Mouse (Mus musculus) erythroblast, embryonic 14.5 days (primary cell): Measurements from ENCODE around the gene Tenm4. TPM values are rescaled to one million over a fixed set of nuclear protein-coding genes. Genes with fewer than 3 reads are reported as not detected.

Experiments used
- H3K27me3 ChIP-seq: 2 replicates; pipeline ENCODE4 v1.6.1; 2012; ENCODE audit warnings: inconsistent platforms; ENCODE audit not compliant: control insufficient read depth
- H3K36me3 ChIP-seq: 2 replicates; pipeline ENCODE4 v1.6.1; 2012; ENCODE audit warnings: mild to moderate bottlenecking, inconsistent platforms; ENCODE audit not compliant: control insufficient read depth
- H3K4me1 ChIP-seq: 2 replicates; pipeline ENCODE4 v1.6.1; 2012; ENCODE audit warnings: inconsistent platforms; ENCODE audit not compliant: control insufficient read depth
- H3K4me3 ChIP-seq: replicated peaks from 2 replicates; pipeline ENCODE3; 2012; ENCODE audit warnings: moderate library complexity, mild to moderate bottlenecking, inconsistent platforms
- H3K9me3 ChIP-seq: 2 replicates; pipeline ENCODE4 v1.6.1; 2012; ENCODE audit warnings: low read length, inconsistent platforms, mixed read lengths; ENCODE audit not compliant: control insufficient read depth
- GATA1 ChIP-seq: IDR thresholded peaks from 2 replicates; pipeline ENCODE4 v1.6.1; 2012; ENCODE audit warnings: low read length, inconsistent platforms, mixed read lengths
- TAL1 ChIP-seq: IDR thresholded peaks from 3 replicates; pipeline ENCODE4 v1.6.1; 2012; ENCODE audit warnings: low read length, inconsistent platforms, mixed read lengths
- polyA plus RNA-seq: library from polyadenylated mRNA; stranded (reverse); fragments of >175 nt; gene quantifications from 2 replicates; pipeline ENCODE4 v1.2.3, GENCODE M21; 2012

Tenm4 gene
- polyA plus RNA-seq, 1 experiment: not detected

DNA sequence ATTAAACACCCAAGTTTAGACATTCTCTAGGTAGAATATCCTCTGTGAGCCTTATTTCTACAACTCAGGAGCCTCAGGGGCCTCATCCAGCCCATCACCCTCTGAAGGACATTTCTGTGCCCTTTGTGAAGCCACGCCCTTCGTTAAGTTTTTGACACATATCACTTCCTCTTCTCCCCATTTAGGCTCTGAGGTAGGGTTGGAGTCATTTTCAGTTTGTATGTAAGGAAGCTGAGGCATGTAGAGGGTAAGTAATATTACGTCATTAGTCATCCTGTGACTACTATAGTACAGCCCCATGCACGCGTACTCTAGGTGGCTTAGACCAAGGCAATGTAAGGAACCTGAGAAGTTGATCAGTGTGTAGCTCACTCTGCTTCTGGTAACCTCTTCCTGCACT lies 124.9 kb downstream of the Tenm4 start:
- TF ChIP-seq GATA1 (no peak), TAL1 (no peak)
- no peaks in the 10 kb centered on the region for H3K36me3 ChIP-seq
- peaks cover 3% of the 10 kb centered on the region for H3K9me3 ChIP-seq
- no peak overlapping the region for H3K4me3 ChIP-seq
- H3K4me1 ChIP-seq: no peaks in the 10 kb centered on the region
- H3K27me3 ChIP-seq: no peaks in the 10 kb centered on the region

DNA sequence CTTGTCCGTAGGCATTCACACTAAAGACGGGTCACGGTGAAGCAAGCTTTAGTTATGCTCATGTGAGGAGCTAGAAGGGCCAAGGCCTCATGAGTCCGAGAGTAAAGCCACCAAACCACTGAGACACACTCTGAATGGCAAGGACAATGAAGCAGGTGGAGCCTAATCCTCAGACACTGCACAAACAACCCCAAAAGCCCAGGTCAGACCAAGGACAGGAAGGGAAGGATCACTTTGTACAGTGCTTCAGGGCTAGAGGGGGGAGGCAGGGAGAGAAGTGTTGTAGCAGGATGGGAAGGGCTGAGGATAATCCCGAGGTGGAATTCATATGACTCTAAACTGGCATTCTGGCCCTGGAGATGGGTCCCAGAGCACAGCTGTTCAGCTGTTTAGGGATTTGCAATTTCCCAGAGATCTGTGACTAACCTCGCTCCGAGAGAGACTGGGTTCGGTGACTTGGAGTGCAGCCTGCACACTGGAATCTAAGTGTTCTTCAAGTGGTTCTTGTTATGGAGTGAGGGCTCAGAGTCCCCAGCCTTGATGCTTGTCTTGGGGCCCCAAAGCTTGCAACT lies 129.9 kb downstream of the Tenm4 start:
- Histone ChIP-seq H3K4me3 (no peak overlapping the region), H3K9me3 (no peaks in the 10 kb centered on the region; the same call in 1 of the 2 replicates), H3K4me1 (no peaks in the 10 kb centered on the region), H3K36me3 (no peaks in the 10 kb centered on the region), H3K27me3 (no peaks in the 10 kb centered on the region)
- TF ChIP-seq TAL1 (no peak), GATA1 (no peak)

DNA sequence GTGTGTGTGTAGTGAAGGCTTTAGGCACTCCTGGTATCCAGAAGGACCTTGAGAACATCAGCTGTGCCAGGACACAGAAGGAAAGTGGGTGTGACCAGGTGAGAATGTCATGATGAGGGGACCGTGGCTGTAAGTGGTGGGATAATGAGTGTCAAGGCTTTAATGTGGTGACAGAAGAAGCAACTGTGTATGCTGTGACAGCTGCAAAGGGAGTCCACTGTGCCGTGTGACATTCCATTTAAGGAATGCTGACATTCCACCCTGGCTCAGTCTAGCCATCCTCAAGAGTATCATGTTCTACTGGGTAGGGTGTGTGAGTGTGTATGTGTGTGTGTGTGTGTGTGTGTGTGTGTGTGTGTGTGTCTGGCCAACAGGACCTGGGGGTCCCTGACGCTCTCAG lies 130.8 kb downstream of the Tenm4 start:
- TF ChIP-seq GATA1 (no peak), TAL1 (no peak)
- H3K9me3 ChIP-seq: no peaks in the 10 kb centered on the region; the same call in 1 of the 2 replicates
- no peak overlapping the region for H3K4me3 ChIP-seq

DNA sequence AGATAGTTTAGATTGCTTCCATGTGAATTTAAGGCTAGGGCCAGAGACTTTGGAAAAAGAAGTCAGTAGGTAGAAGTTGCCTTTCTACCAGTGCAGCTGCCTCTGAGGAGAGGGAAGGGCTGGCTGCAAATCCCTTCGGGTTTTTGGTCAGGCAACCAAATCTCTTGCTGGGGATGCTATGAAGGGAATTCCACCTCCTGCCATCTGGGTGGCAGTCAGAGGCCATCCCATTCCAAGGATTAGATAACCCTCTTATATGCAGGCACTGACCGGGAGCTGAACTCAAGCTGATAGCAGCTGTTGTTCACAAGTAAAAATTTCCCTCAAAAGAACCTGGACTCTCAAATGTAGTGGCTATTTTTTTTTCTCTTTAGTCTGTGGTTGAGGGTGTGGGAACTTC lies 132.9 kb downstream of the Tenm4 start:
- no peak for TF ChIP-seq GATA1
- no peak for TF ChIP-seq TAL1
- Histone ChIP-seq H3K4me1 (no peaks in the 10 kb centered on the region), H3K4me3 (no peak overlapping the region), H3K27me3 (no peaks in the 10 kb centered on the region), H3K36me3 (no peaks in the 10 kb centered on the region), H3K9me3 (peaks cover 3% of the 10 kb centered on the region; the same call in 1 of the 2 replicates)

More for the DNA sequence above, 130.8 kb downstream of the Tenm4 start:
- H3K4me1 ChIP-seq: no peaks in the 10 kb centered on the region
- no peaks in the 10 kb centered on the region for H3K27me3 ChIP-seq
- no peaks in the 10 kb centered on the region for H3K36me3 ChIP-seq

DNA sequence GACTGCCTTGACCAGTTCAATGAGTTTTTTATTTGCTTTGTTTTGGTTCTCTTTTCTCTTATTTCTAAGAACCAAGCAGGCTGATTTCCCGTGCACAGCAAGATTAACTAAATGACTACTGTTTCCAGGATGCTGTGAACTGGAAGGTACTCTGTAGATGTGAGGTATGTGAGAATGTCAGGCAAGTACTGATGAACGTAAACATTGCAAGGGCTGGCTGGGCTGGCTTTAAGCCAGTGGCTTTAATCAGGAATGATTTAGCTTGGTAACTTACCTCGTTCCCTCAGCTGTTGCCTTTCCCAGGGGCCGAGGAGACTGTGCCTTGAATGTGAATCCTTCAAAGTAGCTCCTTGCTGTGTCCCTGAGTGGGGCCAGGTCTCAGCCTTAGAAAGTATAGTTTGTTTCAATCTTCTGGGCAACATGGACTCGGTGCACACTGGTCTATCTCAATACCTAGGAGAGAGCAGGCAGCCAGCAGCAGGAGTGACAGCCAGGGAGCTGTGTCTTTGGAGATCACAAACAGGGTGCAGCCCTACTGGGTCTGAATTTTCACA lies 134.4 kb downstream of the Tenm4 start:
- Histone ChIP-seq H3K36me3 (no peaks in the 10 kb centered on the region), H3K4me1 (no peaks in the 10 kb centered on the region), H3K27me3 (no peaks in the 10 kb centered on the region), H3K4me3 (no peak overlapping the region), H3K9me3 (peaks cover 3% of the 10 kb centered on the region; the same call in 1 of the 2 replicates)
- no peak for TF ChIP-seq GATA1
- TF ChIP-seq TAL1: no peak

DNA sequence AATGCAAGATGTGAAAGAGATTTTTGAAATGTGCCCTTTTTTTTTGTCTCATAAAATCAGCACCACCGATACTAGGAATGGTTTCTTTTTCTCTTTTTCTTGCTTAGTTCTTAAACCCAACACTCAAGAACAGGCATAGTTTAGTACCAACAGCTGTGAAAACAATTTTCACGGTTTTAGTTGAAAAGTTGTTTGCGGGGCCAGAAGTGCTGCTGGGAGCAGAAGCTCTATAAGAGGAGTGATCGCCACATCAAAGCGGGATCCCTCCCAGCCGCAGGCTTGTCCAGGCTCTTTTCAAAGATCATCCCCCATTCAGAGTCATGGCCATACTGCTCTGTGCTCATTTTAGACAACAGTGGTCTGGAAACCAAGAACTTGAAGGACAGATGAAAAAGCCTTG lies 137.1 kb downstream of the Tenm4 start:
- Histone ChIP-seq H3K9me3 (peaks cover 3% of the 10 kb centered on the region; the same call in 1 of the 2 replicates), H3K27me3 (no peaks in the 10 kb centered on the region), H3K36me3 (no peaks in the 10 kb centered on the region), H3K4me3 (no peak overlapping the region), H3K4me1 (no peaks in the 10 kb centered on the region)
- TF ChIP-seq TAL1 (no peak), GATA1 (no peak)

DNA sequence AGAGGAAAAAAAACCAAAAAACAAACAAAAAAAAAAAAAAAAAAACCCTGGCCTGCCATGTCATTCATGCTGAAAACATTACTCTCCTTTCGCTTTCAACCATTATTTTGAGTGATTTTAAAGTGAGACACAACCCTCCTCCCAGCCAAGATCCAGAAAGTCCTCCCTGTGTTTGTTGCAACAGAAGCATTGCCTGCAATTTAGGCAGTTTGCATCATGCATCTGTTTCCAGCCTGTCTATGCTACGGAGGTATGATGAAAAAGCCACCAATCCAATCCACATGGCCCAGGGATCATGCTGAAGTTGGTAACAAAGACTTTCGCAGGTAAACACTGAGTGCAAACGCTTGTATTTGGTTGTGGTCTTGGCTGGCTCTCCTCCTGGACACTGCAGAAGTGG lies 158.3 kb downstream of the Tenm4 start:
- Histone ChIP-seq H3K4me1 (no peaks in the 10 kb centered on the region), H3K27me3 (no peaks in the 10 kb centered on the region), H3K36me3 (no peaks in the 10 kb centered on the region), H3K4me3 (no peak overlapping the region), H3K9me3 (no peaks in the 10 kb centered on the region)
- no peak for TF ChIP-seq TAL1
- no peak for TF ChIP-seq GATA1

DNA sequence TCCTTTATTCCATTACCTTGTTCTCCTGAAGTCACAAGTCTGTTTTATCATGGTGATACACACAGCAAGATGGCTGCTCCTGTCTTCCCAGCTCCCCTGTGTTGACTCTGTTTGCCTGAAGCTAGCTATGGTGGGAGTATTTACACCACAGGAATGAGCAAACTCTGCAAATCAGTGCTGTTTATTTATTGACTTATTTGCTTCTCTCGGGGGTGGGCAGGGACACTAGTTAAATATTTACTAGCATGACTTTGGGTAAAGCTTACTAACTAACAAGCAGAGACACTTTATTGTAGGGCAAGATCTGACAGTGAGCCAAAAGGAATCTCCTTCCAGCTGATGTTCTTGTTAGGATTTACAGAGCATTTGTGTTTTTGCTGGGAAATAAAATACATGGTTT lies 160.1 kb downstream of the Tenm4 start:
- TF ChIP-seq TAL1 (no peak), GATA1 (no peak)
- Histone ChIP-seq H3K27me3 (no peaks in the 10 kb centered on the region), H3K4me1 (no peaks in the 10 kb centered on the region), H3K4me3 (no peak overlapping the region), H3K36me3 (no peaks in the 10 kb centered on the region), H3K9me3 (no peaks in the 10 kb centered on the region)

DNA sequence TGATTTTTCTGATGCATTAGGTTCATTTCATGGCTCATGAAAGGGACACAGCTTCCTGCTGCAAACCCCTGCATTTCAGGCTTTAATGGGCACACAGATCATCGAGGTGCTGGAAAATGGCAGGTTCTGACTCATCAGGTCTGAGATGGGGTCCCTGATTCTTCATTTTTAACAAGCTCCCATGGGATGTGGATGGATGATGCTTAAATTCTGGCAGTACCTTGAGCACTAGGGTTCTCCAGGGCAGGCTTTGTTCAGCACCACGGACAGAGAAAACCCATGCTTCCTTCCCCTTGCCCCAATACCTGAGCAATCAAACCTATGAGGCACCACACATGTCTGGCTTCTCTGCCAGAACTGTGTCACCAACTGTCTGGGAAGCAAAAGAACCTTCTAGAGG lies 163.3 kb downstream of the Tenm4 start:
- no peak for TF ChIP-seq TAL1
- TF ChIP-seq GATA1: no peak
- H3K9me3 ChIP-seq: no peaks in the 10 kb centered on the region
- H3K27me3 ChIP-seq: no peaks in the 10 kb centered on the region
- no peaks in the 10 kb centered on the region for H3K36me3 ChIP-seq
- H3K4me1 ChIP-seq: no peaks in the 10 kb centered on the region
- no peak overlapping the region for H3K4me3 ChIP-seq

DNA sequence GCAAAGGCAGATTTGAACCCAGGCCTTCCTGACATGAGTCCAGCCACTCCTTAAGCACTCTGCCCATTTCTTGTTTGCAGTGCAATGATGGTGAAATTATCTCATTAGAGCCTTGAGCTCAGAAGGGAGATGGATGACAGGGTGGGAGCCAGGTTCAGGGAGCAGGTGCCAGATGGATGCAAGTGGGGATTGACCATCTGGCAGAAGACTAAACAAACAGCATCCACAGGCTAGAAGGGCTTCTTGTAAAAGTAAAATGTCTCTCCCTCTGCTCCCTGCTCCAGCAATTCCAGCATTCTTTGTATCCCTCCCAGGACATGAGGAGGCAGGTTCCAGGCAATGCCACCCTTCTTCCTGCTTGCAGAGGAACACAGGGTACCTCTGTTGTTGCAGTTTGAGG lies 165.3 kb downstream of the Tenm4 start:
- TF ChIP-seq TAL1 (no peak), GATA1 (no peak)
- H3K9me3 ChIP-seq: no peaks in the 10 kb centered on the region

More for the DNA sequence above, 165.3 kb downstream of the Tenm4 start:
- Histone ChIP-seq H3K27me3 (no peaks in the 10 kb centered on the region), H3K4me1 (no peaks in the 10 kb centered on the region), H3K4me3 (no peak overlapping the region), H3K36me3 (no peaks in the 10 kb centered on the region)
